Mouse (Mus musculus) liver, adult (tissue): ENCODE data around the gene 4930523C07Rik.

ENCODE experiments used
- GATA4 ChIP-seq: IDR thresholded peaks from 2 replicates; pipeline ENCODE4 v1.6.1; 2014; ENCODE audit warnings: mild to moderate bottlenecking, low read length; ENCODE audit not compliant: insufficient replicate concordance

The 4930523C07Rik gene

DNA sequence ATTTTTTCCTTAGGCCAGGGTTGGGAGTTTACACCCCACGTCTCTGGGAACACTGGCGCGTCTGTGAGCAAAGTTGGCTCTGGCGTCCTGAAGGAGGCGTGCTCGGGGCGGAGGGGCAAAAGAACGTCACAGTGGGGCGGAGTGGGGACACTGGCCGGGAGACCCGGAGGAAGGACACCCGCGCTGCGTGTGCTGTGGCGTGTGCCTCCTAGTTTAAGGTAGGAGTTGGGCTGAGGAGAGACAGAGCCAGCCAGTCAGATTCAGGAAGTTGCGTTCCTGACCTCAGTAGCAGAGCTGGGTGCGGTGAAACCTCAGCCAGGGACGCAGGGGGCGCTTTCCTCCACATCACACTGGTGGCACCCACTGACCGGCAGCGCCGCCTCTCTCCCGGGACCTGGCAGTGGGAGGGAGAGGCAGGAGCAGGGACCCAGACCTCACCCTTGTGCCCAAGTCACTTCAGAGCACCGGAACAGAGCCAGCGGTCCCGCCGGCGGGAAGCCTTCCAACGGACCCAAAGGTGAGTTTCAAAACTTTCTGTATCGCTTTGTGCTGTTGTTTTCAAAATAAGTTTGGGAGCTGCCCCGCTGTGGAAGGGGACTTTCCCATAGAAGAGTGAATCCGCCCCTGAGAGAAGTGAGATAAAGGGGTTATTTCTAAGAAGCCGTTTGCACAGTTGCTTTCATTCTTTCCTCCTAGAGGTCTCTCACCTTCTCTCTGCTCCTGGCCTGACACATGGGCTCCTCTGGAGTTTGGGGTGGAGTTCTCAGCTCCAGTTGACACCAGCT lies at the start of gene 4930523C07Rik:
Gene 4930523C07Rik (plus strand): TSS at position 146 of the 785 bp plus-strand sequence.
- TF ChIP-seq GATA4, result no peak

DNA sequence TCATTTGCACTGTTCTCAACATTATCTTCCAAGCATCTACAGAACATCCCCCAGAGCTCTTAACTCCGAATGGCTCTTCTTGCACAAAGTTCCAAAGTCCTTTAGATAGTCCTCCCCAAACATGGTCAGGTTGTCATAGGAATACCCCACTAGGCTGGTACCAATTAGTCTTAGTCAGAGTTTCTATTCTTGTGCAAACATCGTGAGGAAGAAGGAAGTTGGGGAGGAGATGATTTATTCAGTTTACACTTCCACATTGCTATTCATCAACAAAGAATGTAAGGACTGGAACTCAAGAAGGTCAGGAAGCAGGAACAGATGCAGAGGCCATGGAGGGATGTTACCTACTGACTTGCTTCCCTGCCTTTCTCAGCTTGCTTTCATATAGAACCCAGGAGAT lies 46.9 kb upstream of the 4930523C07Rik start:
- no peak for TF ChIP-seq GATA4

DNA sequence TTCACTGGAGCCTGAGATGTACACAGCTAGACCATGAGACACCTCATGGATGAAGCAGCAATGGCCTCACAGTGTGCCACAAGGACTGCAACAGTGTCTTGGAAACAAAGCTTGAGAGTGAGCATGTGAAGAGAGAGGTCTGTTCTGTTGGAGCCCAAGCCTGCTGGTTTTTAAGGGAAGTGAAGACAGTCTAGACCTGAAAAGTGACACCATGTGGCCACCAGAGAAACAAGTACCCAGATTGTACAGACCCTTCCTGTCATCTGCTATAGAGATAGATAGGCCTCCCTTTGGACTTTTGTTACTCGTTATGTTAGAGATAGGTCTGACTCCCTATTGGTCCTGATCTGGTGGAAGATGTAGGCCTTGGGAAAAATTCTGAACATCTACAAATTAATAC lies 45.8 kb upstream of the 4930523C07Rik start:
- TF ChIP-seq GATA4, result no peak

DNA sequence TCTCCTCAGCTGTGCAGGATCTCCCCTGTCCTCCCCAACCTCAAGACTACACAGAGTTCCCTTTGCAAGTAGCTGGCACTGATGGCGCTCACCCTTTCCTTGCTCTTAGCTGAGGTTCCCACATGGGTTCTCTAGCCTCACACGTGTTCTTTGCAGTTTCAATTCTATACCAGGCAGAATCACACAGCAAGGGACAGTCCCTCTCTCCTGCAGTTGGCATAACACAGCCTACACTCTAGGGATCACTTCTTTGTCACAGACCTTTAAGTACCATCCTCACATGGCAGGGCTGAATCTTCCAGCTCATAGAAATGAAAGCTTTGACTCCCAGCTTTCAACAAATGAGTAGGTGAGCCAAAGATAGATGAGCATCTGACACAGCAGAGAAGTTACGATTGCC lies 45.0 kb upstream of the 4930523C07Rik start:
- TF ChIP-seq GATA4, result no peak

DNA sequence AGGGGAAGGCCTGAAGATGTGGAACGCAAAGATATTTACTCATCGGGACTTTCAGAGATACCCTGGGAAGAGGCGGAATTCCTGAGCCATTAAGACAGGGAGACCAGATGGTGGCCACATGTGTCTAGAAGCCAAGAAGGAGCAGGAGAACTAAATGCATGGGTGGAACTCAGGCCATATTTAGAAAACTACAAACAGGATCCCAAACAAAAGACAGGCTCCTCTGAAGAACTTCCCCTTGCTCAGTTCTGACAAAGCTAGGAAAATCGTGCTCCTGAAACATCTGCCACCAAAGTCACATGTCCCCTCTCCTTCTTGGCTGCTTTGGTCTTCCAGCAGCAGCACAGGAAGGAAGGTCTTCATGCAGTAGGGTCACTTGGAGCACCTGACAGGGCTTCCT lies 38.9 kb upstream of the 4930523C07Rik start:
- no peak for TF ChIP-seq GATA4

DNA sequence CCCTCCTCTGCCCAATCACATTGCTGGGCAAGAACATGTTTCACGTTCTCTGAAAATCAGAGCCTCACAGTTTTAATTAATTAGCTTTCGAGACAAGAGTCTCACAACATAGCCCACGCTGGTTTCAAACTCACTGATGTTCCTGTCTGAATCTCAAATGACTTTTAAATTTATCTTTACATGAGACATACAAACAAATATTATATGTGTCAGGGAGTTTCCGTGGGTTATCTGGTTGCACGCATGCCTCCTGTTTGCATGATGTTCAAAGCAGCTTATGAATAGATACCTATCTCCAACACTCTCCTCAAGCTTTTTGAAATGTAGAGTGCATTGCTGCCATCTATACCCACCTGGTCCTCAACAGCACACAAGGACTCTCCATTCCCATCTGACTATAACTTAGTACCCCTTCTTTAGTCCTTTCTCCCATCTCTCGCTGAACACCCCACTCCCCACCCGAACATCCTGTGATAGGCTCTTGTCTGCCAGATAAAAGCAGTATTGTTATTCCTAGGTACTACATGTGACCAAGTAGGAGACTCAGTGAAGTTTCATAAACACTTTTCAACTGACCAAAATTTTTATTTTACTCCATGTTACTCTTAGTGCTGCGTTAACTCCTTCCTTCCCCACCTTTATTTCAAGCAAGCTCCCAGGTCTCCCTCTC lies 37.1 kb upstream of the 4930523C07Rik start:
- TF ChIP-seq GATA4, result no peak

DNA sequence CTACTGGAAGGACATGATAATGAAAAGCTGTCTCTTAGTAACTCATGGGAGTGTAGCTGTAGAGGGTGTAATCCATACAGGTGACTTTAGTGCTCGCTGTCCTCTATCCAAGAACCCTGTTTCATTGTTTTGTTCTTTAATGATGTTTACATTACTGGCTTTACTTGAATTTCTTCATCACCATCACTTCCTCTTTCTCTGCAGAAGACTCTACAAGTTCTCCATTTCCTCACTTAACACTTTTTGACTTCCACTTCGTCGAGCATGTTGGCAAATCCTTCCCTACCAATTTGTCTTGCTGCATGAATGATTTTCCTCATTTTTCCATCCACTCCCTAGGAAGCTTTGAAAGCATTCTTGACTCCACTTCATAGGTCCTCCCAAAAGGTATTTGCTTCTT lies 31.1 kb upstream of the 4930523C07Rik start:
- TF ChIP-seq GATA4, result no peak

DNA sequence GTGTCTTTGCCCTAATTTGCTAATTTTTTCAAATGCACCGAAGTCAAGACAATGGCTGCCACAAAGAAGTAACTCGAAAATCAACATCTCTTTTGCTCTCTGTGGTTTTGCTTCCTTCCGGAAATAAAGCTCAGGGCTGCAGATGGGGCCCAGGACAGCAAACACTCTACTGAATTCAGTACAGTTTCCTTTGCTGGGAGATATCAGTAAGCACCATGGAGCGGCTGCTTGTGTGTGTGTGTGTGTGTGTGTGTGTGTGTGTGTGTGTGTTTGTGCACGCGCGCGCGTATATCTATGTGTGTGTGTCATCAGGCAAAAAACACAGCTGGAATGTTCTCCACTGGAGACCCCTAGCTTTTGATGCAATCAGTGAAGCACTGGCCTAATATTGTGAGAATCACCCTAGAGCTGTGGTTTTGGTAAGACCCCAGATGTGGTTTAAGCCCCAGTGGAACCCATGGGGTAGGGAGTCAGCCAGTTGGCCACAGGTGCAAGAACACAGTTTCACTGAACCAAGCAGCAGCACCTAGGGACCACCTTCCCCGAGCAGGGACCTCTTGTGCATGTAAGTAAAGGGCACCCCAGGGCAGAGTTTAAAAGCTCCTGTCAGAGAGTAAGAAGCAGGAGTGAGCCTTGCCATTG lies 19.7 kb upstream of the 4930523C07Rik start:
- TF ChIP-seq GATA4, result no peak

DNA sequence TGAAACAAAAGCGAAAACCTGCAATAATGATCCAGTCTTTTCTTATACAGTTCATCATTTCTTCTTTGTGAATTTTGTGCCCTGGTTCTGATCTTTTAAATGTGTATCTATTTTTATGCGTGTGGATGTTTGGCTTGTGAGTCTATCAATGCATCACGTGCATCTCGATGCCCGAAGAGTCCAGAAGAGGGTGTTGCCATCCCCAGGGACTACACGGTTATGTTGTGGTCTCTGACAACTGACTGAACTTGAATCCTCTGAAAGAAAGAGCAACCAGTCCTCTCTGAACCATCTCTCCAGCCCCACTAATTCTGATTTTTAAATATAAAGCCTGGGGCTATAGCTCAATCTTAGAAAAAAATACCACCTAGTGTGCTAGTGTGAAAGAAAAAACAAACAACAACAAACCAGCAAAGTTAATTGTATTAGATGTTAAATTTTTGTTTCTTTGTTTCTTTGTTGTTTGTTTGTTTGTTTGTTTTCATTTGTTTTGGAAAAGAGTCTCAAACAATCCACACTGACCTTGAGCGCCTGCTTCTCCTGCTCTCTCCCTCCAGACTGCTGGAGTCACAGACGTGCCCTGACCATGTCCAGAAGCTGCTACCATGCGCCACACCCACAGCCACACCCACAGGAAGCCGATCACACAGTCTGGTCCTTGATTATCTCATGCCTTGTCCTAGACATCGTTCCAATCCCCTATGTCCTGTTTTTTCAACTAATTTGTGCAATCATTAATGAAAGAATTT lies 18.9 kb upstream of the 4930523C07Rik start:
- no peak for TF ChIP-seq GATA4

DNA sequence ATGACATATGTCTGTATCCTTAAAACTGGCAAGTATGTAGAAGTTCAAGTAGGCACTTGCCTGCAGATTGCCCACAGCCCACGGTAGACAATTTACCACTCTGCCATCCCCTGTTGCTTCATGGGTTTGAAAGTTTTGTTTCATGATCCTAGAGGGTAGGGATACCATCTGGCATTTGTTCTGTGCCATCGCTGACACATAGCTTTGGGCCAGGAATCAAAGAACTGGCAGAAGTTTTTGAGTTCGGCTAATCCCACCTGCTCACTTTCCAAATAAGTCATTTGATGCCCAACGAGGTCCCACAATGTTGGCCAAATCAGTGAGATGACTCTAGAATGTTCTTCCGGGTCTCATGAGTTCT lies 18.3 kb upstream of the 4930523C07Rik start:
- TF ChIP-seq GATA4, result no peak

DNA sequence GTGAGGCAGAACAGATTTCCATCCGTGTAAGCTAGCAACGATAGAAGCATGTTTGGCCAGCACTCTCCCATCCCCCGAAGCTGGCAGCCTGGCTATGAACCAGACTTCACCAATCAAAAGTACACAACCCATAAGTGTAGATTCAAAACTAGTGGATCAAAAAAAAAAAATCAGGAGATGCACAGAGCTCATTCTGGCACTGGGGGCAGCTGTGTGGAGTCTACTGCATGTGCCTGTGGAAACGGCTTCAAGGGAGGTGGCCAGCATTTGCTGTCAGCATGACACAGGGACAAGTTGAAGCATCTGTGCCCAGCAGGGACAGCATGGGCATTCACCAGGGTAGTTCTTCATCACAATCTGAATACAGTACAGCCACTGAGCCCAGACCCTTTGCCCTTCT lies 16.2 kb upstream of the 4930523C07Rik start:
- TF ChIP-seq GATA4, result no peak

DNA sequence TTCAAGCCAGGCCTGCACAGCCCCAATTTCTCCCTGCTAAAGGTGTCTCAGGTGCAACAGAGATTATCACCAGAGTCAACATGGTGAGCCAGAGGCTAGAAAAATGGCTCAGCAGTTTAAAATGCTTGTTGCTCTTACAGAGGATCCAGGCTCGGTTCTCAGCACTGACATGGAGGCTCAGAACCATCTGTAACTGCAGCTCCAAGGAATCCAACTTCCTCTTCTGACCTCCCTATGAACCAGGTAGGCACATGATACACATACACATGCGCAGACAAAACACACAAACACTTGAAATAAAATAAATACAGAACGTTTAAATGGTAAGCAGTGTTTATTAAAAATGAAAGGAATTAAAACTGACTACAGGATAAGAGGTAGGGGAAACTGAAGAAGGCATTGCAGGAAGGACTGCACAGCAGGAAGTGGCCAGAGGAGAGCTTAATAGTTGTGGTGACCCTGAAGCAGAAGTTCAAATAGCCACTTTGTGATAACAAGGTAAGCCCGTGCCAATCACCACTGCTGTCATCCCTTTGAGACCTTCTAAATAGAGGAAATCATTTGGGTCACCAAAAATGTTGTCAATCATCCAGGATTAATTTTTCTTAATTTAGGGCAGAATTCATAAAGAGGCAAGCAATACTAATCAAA lies 10.1 kb upstream of the 4930523C07Rik start:
- TF ChIP-seq GATA4, result no peak

DNA sequence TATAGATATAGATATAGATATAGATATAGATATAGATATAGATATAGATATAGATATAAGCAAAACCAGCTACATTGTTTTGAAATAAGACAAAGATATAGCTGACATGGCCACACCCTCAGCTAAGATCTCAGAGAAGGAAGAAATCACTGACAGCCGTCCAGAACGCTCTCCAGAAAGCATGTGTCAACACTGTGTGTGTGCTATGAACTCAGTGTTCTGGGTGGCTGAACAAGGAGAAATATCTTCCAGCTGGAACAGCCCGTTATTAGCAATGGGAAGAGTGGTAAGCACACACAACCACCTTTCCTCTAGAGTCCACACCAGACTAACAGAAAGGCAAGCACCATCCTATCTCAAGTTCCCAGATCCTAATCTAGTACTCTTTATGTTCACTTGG lies 8.6 kb upstream of the 4930523C07Rik start:
- no peak for TF ChIP-seq GATA4

DNA sequence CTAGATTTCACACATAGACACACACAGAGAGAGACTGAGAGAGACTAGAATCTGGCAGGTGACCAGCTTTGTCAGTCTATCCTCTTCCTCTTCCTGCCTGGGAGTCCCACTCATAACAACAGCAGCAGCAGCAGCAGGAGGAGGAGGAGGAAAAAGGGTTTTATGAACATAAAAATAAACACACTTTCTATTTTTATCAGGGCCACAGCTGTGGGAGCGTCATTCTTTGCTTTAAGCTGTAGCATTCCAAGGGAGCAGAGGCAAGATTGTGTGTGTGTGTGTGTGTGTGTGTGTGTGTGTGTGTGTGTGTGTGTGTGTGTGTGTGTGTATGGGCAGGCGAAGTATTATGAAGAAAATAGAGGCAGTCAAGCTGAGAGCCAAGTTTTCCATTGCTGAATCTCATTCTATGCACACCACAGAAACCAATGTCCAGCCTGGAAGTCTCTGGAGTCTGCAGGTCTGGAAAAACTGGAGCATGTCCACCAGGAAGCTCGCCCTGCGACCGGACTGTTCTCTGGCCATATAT lies 7.1 kb upstream of the 4930523C07Rik start:
- TF ChIP-seq GATA4, result no peak
